Mouse (Mus musculus) gastrocnemius, adult 8-10 months (tissue): ENCODE measurements around the gene Stk24. TPM values are rescaled to one million over a fixed set of nuclear protein-coding genes. Genes with fewer than 3 reads are reported as not detected.
"Not testable (repeated sequence)": the region's sequence is repeated elsewhere in the genome, so short reads cannot be mapped to it uniquely, and the experiment has no call there.

Source experiments
- DNase-seq, 2 experiments: peaks; one replicate each; pipeline ENCODE4 v3.0.0; 2022; ENCODE audit warnings: low spot score in 2 of 2
- total RNA-seq, 4 experiments: library from RNA; stranded (reverse); gene quantifications; 2 replicates each; pipeline ENCODE4 v1.2.4; 2022

Gene Stk24
- 10 to 100 TPM; 25.2 to 34.5 (median 31.9) TPM for total RNA-seq

DNA sequence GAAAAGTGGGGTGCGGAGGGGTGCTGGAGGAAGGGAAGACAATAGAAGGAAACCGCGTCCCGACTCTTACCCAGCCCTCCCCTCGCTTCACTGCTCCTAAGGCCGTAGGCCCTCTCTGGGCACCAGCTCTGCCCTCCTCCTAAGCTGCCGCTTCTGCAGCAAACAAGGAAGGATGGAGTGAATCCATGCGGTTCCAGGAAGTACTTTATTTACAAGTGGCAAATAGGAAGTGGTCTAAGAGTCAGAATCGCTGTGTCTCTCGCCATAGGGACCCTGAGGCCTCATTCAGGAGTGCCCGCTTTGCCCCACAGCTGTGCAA is at the start of gene Stk24:
TSS of gene Stk24 (minus strand) at position 185 of the 319 bp plus-strand sequence.
- DNase-seq, result no peak

DNA sequence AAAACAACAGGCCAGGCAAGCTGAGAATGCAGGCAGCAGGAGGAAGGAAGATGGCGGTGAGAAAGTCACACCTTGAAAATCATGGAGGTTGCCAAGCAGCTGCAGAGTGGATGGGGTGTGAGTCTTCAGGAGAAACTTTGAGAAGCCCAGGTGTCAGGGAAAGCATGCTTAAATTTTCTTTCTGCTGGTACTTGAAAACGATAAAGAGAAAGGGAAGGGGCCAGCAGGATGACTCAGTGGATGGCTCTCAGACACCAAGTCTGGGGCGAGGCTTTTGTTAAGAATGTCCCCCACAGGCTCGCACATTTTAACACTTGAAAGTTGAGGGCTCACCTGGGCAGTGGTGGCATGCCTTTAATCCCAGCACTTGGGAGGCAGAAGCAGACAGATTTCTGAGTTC is 48.3 kb upstream of the Stk24 start:
- DNase-seq, result no peak

DNA sequence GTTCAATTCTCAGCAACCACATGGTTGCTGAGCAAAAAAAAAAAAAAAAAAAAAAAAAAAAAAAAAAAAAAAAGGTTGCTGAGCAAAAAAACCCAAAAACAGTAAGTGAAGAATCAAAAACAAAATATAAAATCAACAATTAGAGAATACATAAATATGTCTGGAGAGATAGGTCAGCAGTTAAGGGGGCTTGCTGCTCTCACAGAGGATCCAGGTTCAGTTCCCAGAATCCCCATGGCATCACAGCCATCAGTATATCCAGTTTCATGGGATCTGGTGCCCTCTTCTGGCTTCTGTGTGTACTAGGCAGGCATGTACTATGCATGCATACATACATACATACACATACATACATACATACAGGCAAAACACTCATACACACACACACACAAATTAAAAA is 46.9 kb upstream of the Stk24 start:
- no peak for DNase-seq

DNA sequence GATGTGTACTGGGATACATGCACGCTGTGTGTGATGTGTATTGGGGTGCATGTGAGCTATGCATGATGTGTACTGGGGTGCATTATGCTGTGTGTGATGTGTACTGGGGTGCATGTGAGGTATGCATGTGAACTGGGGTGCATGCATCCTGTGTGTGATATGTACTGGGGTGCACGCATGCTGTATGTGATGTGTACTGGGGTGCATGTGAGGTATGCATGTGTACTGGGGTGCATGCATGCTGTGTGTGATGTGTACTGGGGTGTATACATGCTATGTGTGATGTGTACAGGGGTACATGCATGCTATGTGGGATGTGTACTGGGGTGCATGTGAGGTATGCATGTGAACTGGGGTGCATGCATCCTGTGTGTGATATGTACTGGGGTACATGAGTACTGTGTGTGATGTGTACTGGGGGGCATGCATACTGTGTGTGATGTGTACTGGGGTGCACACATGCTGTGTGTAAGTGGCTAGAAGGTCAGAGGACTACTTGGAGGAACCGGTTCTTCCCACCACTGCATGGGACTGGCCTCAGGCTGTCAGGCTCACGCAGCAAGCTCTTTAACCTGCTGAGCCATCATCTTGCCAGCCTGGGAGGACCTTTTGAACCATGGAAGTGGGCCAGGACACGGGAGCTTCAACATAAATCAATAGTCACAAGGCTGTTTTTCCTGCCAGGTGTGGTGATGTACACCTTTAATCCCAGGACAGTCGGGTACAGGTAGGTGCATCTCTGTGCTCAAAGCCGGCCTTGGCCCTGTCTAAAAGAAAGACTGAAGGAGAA is 45.4 kb upstream of the Stk24 start:
- DNase-seq, result no peak

DNA sequence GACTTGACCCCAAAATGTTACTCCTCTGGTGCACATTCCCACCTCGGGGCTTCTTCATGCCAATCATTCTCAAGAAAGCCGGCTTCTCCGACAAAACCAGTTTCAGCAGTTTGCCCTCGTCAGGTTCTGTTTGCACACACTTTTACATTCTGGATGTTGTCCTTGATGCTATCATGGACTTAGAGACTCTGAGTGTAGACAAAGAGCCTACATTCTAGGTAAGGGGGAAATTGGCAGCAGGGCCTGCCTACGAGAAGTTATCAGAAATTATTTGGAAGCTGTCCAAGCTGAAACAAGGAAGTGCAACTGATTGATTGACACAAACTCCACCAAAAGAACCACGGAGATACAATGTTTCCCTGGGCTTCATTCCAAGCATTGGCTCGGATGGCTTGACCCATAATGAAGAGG is 43.5 kb upstream of the Stk24 start:
- DNase-seq, result no peak

DNA sequence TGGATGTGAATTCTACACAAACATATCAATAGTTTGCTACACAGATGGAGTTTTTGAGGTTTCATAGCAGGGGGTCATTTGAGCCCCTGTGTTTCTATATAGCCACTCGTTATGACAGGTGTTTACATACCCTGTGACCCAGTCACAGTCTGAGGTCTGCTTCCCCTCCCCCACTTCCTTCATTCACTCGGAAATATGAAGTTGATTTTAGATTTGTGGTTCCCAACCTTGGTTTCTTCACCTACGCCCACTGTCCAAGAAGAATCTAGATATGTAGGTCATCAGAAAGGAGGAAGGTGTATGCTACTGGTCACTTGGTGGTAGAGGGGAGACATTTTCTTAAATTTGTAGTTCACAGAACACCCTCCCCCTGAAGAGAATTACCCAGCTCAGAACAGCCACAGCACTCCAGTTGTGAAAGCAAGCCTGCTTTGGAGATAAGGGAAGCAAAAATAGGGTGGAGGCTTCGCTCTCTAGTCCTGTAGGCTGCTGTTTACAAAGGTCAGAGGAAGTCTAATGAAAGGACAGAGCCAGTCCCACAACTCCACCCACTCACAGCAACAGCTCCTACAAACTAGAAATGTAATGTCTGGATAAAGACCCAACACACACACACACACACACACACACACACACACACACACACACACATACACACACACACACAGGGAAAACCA is 43.0 kb upstream of the Stk24 start:
- DNase-seq, result no peak

DNA sequence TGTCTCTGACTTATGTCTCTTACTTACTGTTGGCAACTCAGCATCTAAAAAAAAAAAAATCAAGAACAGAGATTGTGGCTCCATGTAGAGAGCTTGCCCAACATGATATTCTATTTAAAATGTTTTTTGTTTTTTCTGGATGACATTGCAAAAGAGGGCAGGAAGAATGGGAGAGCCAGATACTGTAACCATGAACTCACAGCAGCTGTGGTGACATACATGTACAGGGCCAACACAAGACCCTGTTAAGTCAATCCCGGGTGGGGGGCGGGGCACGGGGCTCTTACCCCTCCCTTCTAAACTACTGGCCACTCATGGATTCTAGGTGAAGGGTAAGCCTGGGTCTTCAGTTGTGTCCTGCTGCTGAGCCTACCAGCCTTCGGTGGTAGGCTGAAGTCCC is 42.2 kb upstream of the Stk24 start:
- no peak for DNase-seq

DNA sequence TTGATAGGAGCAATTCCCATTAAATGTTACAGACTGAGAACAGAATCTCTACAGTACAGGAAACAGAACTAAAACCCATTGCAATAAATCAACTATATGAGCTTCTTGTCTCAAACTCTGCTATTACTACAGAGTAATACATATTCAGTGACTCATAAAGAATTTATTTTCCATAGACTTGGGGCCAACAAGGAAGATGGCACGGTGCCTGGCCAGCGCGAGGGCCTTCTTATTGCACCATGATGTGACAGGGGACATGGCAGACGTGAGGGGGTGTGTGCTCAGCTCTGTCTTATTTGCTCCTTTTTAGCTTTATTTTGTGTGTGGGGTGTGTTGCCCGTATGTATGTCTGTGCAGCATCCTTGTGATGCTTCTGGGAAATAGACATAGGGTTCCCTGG is 37.8 kb upstream of the Stk24 start:
- DNase-seq, result no peak

DNA sequence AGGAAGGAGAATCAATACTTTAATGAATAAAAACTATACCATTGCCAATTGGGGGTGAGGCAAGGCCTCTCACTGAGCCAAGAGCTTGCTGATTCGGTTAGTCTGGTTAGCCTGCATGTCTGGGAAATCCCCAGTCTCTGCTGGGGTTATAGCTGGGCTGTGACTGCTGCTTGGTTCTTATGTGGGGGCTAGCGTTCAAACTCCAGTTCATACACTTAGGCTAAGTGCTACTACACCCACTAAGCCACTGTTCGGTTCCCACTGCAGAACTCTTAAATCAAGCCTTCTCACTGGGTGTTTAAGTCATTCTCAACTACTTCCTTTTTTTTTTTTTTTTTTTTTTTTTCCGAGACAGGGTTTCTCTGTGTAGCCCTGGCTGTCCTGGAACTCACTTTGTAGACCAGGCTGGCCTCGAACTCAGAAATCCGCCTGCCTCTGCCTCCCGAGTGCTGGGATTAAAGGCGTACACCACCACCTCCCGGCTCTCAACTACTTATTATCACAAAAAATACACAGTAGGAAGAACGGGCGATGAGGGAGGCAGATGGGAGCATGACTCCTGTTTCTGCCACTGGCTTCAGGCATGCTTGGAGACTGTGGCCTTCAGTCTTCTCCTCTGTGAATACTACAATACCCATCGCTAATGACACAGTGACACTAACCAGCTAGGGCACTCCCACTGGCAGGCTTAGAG is 37.0 kb upstream of the Stk24 start:
- DNase-seq, result no peak

DNA sequence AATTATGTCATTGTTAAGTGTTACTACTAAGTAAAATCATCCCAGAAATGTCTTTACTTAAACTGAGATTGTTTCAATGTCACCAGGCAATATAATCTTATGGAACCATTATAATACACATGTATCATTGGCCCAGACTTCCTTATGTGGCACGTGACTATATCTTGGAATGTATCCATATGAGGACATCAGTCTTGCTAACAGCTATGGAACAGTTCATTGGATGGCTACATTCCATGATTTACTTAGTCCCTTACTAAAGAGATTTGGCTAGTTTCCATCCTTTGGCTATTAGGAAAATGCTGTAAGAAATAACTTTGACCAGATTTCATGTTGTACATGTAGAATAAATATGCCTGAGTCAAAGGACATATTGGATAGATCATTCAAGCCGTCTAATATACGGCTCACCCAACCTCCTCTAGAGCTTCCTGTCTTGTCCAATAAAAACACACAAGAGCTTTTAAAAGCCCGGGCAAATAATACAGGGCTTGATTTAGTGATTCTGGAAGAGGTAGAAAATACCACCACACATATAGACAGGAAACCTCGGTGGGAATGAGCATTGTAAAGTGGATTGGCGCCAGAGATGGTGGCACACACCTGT is 34.9 kb upstream of the Stk24 start:
- DNase-seq, result no peak

DNA sequence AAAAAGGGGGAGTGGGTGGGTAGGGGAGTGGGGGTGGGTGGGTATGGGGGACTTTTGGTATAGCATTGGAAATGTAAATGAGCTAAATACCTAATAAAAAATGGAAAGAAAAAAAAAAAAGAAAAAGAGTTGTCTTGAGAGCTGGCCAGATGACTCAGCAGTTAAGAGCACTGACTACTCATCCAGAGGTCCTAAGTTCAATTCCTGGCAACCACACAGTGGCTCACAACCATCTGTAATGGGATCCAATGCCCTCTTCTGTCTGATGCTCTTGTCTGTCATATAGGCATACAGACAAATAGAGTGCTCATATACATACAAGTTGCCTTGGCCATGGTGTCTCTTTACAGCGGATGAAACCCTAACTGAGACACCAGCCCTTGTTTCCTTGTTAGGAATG is 33.9 kb upstream of the Stk24 start:
- not testable (repeated sequence) for DNase-seq

DNA sequence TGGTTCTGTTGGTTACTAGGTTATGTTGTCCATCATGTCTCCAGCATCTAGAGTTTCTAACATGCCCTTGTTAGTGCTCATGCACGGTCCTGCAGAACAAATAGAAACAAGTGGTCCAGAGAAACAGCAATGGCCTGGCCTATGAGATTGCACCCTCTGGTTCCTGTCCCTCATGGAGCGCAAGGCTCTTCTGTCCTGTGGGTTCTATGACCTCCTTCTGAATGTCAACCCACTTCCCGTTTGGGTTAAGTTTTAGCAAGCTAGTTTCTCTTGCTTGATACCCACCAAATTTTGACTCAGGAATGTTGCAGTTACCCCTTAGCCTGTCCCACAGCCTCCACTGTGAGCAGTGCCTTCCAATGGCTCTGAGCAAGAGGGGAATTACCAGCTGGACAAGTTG is 29.1 kb upstream of the Stk24 start:
- no peak for DNase-seq

DNA sequence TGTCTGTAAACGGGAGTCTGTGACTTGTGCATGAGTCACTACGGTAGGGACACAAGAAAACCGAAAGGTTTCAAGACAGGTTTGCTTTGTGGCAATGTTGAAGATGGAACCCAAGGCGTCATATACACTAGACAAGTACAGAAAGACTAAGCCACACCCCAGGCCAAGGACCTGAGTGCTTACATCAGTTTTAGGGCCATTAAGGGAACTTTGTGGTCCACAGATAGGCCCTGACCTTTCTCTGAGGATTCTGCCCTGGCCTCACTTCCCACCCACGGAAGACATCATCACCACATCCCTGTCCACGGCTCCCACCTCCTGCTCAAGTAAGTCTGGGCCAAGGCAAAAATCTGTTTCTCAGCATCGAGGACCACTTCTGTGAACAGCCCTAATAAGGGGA is 27.1 kb upstream of the Stk24 start:
- DNase-seq, result no peak

DNA sequence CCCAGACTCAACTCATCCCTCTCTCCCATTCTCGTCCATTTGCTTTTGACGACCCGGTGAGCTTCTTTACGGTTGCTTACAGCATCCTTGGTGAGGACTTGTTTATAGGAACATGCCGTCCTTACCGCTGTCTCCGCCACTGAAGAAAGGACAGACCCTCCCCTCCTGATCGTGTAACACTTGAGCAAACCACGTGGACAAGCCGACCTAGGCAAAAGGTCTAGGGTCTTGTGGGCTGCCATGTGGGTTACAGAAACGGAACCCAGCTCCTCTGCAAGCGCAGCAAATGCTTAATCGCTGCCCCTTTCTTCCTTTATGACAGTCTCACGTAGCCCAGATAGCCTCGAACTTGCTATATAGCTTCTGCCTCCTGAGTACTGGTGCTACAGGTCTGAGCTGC is 25.7 kb upstream of the Stk24 start:
- no peak for DNase-seq

DNA sequence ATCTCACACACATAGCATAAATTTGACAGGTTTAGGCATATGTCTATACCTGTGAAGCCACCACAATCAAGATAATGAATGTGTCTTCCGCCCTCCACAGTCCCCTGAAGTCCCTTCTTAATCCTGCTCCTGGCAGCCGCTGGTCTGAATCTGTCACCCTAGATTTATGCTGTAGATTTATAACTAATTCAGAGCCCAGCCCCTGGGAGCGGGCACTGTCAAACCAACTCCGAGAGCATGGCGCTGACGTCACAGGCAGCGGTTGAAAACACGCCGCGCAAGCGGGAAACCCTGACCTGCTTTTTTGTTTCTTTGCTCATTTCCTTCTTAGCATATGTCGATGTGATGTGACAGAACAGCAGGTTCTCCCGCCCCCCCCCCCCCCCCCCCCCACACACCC is 25.3 kb upstream of the Stk24 start:
- no peak for DNase-seq

DNA sequence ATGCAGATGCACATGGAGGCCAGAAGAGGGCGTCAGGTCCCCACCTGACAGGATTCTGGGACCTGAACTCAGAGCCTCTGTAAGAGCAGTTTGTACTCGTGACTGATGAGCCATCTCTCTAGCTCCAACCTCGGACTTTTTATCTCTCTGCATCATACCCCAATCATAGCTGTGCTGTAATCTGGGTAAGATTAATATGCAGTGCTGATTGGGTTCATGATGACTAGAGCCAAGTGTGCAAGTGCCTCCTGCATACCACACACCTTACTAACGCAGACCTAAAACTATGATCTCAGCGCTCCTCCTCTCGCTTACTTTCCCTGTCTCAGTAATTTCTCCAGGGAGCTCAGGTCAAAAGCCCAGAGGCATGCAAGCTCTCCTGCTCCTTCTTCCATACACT is 19.9 kb upstream of the Stk24 start:
- no peak for DNase-seq

DNA sequence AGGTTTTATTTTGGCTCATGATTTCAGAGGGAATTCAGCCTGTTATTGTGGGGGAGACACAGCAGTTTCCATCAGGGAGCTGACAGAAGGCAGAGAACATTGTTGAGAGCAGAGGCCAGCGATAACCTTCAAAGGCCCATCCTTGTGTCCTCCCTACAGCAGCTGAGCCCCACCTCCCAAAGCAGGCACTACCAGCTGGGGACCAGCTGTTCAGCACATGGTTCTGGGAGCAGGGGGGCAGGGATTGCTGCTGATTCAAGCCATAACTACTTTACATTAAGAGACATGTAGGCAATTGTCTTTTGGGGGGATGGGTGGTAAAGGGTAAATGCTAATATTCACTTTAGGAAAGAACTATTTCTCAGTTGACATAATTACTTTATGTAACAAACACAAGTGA is 17.7 kb upstream of the Stk24 start:
- no peak for DNase-seq

DNA sequence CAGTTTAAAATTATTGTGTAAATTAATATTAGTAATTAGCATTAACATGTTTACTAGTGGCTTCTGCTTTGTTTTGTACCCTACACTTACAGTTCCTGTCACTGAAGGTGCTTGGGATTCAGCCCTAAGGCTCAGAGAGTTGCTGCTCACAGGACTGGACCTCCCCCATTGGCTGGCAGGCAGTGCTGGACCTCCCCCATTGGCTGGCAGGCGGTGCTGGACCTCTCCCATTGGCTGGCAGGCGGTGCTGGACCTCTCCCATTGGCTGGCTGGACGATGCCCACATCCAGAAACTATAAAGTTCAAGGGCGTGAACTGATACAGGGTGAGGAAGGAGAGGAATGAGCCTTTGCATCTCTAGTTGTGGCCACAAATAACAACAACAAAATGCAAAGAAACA is 15.3 kb upstream of the Stk24 start:
- DNase-seq, result no peak

DNA sequence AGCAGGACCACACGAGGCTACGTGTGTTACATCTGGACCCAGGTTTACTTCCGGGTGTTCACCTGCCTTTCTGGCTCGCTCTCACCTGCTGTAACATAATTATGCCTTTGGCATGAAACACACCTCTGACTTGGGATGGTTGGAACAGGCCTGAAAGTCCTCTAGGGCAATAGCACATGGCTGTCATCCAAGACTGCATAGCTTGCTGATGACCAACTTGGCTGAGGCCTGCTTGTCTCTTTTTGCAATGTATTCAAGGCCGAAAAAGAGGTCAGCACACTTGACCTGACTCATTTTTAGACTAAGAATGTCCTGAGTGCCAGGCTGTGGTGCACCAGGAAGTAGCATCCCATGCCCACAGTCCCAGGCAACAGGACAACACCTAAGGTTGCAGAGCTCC is 12.1 kb upstream of the Stk24 start:
- DNase-seq, result no peak

DNA sequence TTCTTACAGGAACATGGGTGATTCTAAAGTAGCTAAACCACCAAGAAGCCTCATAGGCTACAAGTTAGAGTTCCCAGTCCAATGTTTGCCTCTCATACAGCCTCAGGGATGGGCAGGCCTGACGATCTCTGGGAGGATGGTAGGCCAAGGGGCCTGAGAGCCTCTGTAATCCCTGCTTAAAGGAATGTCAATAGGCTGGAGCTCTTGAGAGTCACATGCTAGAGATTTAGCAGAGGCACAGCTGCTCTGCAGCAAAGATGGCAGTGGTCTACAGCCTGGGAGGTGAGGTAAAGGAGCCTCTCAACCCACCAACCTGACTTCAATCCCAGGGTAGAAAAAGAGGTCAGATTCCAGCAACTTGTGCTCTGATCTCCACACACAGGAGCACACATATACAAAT is 7.9 kb upstream of the Stk24 start:
- no peak for DNase-seq

DNA sequence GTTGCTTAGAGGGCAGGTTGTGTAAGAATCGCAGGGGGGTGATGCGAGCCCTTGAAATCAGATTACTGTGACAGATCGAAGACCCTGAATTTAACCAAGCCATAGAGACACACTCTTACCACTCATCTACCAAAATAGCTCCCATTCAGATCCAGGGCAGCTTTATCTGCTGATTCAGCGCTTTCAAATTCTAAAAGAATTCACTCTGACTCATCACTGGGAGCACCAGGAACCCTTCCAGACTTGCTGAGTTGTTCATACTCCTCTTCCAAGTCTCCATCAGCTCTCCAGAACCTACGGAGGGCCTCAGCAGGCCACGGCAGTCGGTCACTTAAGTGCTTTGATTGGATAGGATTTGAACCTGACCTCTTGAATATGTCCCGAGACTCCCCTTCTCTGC is 5.6 kb upstream of the Stk24 start:
- no peak for DNase-seq

DNA sequence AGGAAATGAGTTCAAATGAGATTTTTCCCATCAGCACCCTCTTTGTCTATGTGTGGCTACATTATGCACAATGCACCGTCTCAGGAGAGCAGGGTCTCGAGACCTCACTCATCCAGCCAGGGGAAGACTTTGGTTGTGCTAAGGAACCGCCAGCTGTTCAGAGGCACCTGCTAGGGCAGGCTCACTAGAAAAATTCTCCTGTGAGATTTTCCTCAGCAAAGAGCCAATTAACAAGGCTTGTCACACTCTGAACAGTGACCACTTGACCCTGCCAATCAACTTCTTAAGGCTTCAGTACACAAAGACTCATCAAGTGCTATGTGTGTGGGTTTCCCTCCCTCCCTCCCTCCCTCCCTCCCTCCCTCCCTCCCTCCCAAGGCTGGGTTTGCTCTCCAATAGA is 4.0 kb upstream of the Stk24 start:
- DNase-seq, result no peak
